Mouse (Mus musculus): ENCODE results near the gene Mto1. TPM values are rescaled to one million over a fixed set of nuclear protein-coding genes. Genes with fewer than 3 reads are reported as not detected.

Mto1 gene
- total and polyA plus RNA-seq, 3 experiments: 13.8 to 22.9 (median 22.5) TPM

DNA sequence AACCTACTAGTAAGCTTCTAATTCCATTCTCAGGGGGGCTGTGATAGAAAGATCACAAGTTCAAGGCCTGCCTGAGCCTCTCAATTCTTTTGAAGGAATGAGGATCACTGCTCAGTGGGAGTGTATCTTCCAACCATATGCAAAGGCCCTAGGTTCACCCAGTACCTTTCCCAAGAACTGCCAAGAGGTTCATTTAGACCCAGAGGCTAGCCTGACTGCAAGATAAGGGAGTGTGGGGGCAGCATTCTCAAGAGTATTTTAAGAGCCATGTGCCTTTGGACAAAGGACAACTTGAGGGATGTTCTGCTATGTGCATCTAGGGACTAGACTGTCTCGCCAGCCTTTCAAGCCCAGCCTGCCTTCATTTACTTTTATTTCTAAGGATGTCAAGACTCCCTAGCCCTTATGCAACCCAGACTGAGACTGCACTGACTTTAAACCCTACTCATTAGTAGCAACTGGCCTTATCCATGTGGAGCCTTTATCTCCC, 28.6 kb downstream of the Mto1 start:
- H3K79me2 ChIP-seq (replicated peaks; ENCODE audit: control insufficient read depth, extremely low read depth, insufficient read depth, poor library complexity, severe bottlenecking): peaks cover 30% of the 10 kb centered on the region
- in situ Hi-C loops (cut with MboI; ENCODE audit: low pct_ligation_motif_present, low pct_unique_long_range_greater_than_20kb, low sequenced_read_pairs): no loop called here
- H3K9me3 ChIP-seq (replicated peaks; ENCODE audit: low read length): no peaks in the 10 kb centered on the region
- H3K4me3 ChIP-seq (replicated peaks in 1 of 3; ENCODE audit: low read depth in 2 of 3, low read length in 2 of 3, poor library complexity in 1 of 3): no peak overlapping the region
- H3K4me2 ChIP-seq (ENCODE audit: insufficient read depth, low read depth, poor library complexity, severe bottlenecking): 0 out of 2 replicates have a peak overlapping the region, but pooled peaks have one; percentile 3
- H3K36me3 ChIP-seq (replicated peaks in 1 of 2; ENCODE audit: control insufficient read depth in 1 of 2, insufficient read depth in 1 of 2, low read length in 1 of 2): peaks cover 63 to 70% of the 10 kb centered on the region in 2 experiments
- peak overlapping the region; percentile 16; the same call in 1 of the 2 replicates for H3K27ac ChIP-seq (ENCODE audit: insufficient read depth, low read depth)
- dilution Hi-C loops (cut with MboI; ENCODE audit: extremely low pct_ligation_motif_present, extremely low pct_unique_long_range_greater_than_20kb, low sequenced_read_pairs): no loop called here
- TF ChIP-seq IRF4 (IDR thresholded peaks at IDR 0.05; ENCODE audit: low read depth, low read length): no peak
- no peak; the same call in 1 of the 2 replicates for TF ChIP-seq CHD1 (IDR thresholded peaks at IDR 0.05; ENCODE audit: low read depth, low read length)
- TF ChIP-seq RCOR1 (conservative IDR thresholded peaks at IDR 0.05; ENCODE audit: low read depth, low read length): peak; percentile 96
- 0 out of 2 replicates have a peak, but pooled peaks have one; percentile 50 for TF ChIP-seq KAT2A (IDR thresholded peaks at IDR 0.05; ENCODE audit: insufficient replicate concordance, low read length)
- TF ChIP-seq E2F4 (IDR thresholded peaks at IDR 0.05; ENCODE audit: insufficient replicate concordance, low read depth, low read length): no peak
- TF ChIP-seq CTCF (conservative IDR thresholded peaks at IDR 0.05 in 1 of 2, IDR thresholded peaks at IDR 0.05 in 1 of 2; ENCODE audit: low read depth in 2 of 2, low read length in 2 of 2): peak in 1 of 2 experiments; percentile 12; a peak in 2 of 4 replicates
- TF ChIP-seq MEF2A (IDR thresholded peaks at IDR 0.05; ENCODE audit: borderline replicate concordance, low read depth, low read length): no peak
- TF ChIP-seq NELFE (IDR thresholded peaks at IDR 0.05; ENCODE audit: low read depth, low read length): peak; percentile 63; the same call in 1 of the 2 replicates
- TF ChIP-seq MYC (IDR thresholded peaks at IDR 0.05; ENCODE audit: low read depth, low read length): no peak; the same call in 1 of the 2 replicates
- TF ChIP-seq ELF1 (IDR thresholded peaks at IDR 0.05; ENCODE audit: low read depth, low read length): no peak
- TF ChIP-seq PAX5 (IDR thresholded peaks at IDR 0.05; ENCODE audit: low read length): no peak
- no peak for TF ChIP-seq RAD21 (IDR thresholded peaks at IDR 0.05; ENCODE audit: low read depth, low read length)
- TF ChIP-seq GABPA (IDR thresholded peaks at IDR 0.05; ENCODE audit: insufficient replicate concordance, low read depth, low read length): no peak
- peak; percentile 74 for TF ChIP-seq SIN3A (IDR thresholded peaks at IDR 0.05; ENCODE audit: low read length)
- peak; percentile 39; the same call in 1 of the 2 replicates for TF ChIP-seq MAFK (IDR thresholded peaks at IDR 0.05; ENCODE audit: insufficient replicate concordance, low read length)
- 0 out of 2 replicates have a peak, but pooled peaks have one; percentile 1 for TF ChIP-seq USF2 (conservative IDR thresholded peaks at IDR 0.05; ENCODE audit: low read depth, low read length)
- peak; percentile 100 for TF ChIP-seq POLR2AphosphoS2 (IDR thresholded peaks at IDR 0.05; ENCODE audit: low read depth, low read length)
- TF ChIP-seq UBTF (IDR thresholded peaks at IDR 0.05; ENCODE audit: low read depth, low read length): 0 out of 2 replicates have a peak, but pooled peaks have one; percentile 29
- peak; percentile 71; the same call in 1 of the 2 replicates for TF ChIP-seq MAZ (IDR thresholded peaks at IDR 0.05; ENCODE audit: low read depth, low read length)
- TF ChIP-seq ZC3H11A (IDR thresholded peaks at IDR 0.05; ENCODE audit: low read depth, low read length): no peak
- peak; percentile 70 for TF ChIP-seq MAX (IDR thresholded peaks at IDR 0.05; ENCODE audit: low read length)
- no peak for TF ChIP-seq EP300 (IDR thresholded peaks at IDR 0.05; ENCODE audit: low read length)
- TF ChIP-seq ZMIZ1 (IDR thresholded peaks at IDR 0.05; ENCODE audit: low read depth, low read length): peak; percentile 98
- TF ChIP-seq ETS1 (conservative IDR thresholded peaks at IDR 0.05; ENCODE audit: low read depth, low read length): peak; percentile 33; the same call in 1 of the 2 replicates
- no peak for TF ChIP-seq HCFC1 (IDR thresholded peaks at IDR 0.05; ENCODE audit: low read depth, low read length)
- TF ChIP-seq ZKSCAN1 (IDR thresholded peaks at IDR 0.05; ENCODE audit: borderline replicate concordance, low read depth, low read length): no peak
- no peak for TF ChIP-seq TCF12 (IDR thresholded peaks at IDR 0.05; ENCODE audit: low read depth, low read length)
- TF ChIP-seq NRF1 (IDR thresholded peaks at IDR 0.05; ENCODE audit: low read depth, low read length): 0 out of 2 replicates have a peak, but pooled peaks have one; percentile 8
- no peak for TF ChIP-seq USF1 (IDR thresholded peaks at IDR 0.05; ENCODE audit: low read depth, low read length)
- TF ChIP-seq SMC3 (IDR thresholded peaks at IDR 0.05; ENCODE audit: low read depth, low read length): peak; percentile 1
- TF ChIP-seq CHD2 (IDR thresholded peaks at IDR 0.05; ENCODE audit: low read length): peak; percentile 92
- TF ChIP-seq MXI1 (IDR thresholded peaks at IDR 0.05; ENCODE audit: low read depth, low read length): peak; percentile 19; the same call in 1 of the 2 replicates
- peak; percentile 83 for TF ChIP-seq POLR2A (IDR thresholded peaks at IDR 0.05; ENCODE audit: low read depth, low read length)
- no peak for TF ChIP-seq ZNF384 (IDR thresholded peaks at IDR 0.05; ENCODE audit: low read depth, low read length)
- TF ChIP-seq TBP (conservative IDR thresholded peaks at IDR 0.05; ENCODE audit: low read depth, low read length): no peak
- peak; percentile 30; the same call in 1 of the 2 replicates for TF ChIP-seq JUND (conservative IDR thresholded peaks at IDR 0.05; ENCODE audit: low read depth, low read length)
- peak; percentile 4; the same call in 1 of the 2 replicates for TF ChIP-seq BHLHE40 (IDR thresholded peaks at IDR 0.05; ENCODE audit: low read depth, low read length)
- no peak for TF ChIP-seq JUN (IDR thresholded peaks at IDR 0.05; ENCODE audit: insufficient read depth, low read depth, low read length)
- DNase-seq (ENCODE audit: extremely low read depth): peak; percentile 66
- peaks cover 0 to 7% of the 10 kb centered on the region in 2 experiments; a peak in 2 of 4 replicates for H3K4me1 ChIP-seq (ENCODE audit: control insufficient read depth in 1 of 2, insufficient read depth in 2 of 2)
- H3K9ac ChIP-seq (ENCODE audit: insufficient read depth, low read depth): no peak overlapping the region
- H3K27me3 ChIP-seq (replicated peaks): no peaks in the 10 kb centered on the region
